Mouse (Mus musculus): ENCODE results near the gene Tmem100.

Gene Tmem100

GRCm38 (mm10) chr11:90059241-90059640 is 29.1 kb downstream of the Tmem100 start:
- DNase-seq (ENCODE audit: low spot score in 2 of 2), result no peak

- DNase-seq (ENCODE audit: low spot score in 2 of 2), result no peak
Measured at GRCm38 (mm10) chr11:90062657-90063056, 32.5 kb downstream of the Tmem100 start.

GRCm38 (mm10) chr11:90066405-90067250 is 36.5 kb downstream of the Tmem100 start:
- DNase-seq (ENCODE audit: low spot score in 2 of 2), result no peak

GRCm38 (mm10) chr11:90071747-90072146 is 41.6 kb downstream of the Tmem100 start:
- peak in 1 of 2 experiments; percentile 31 for DNase-seq (ENCODE audit: low spot score in 2 of 2)

GRCm38 (mm10) chr11:90073201-90073600 is 43.1 kb downstream of the Tmem100 start:
- DNase-seq (ENCODE audit: low spot score in 2 of 2), result no peak

GRCm38 (mm10) chr11:90076666-90077065 is 46.5 kb downstream of the Tmem100 start:
- DNase-seq (ENCODE audit: low spot score in 2 of 2), result no peak

GRCm38 (mm10) chr11:90080678-90081267 is 50.6 kb downstream of the Tmem100 start:
- no peak for DNase-seq (ENCODE audit: low spot score in 2 of 2)

GRCm38 (mm10) chr11:90081820-90082596 is 51.9 kb downstream of the Tmem100 start:
- no peak for DNase-seq (ENCODE audit: low spot score in 2 of 2)

- peak in 1 of 2 experiments; percentile 55 for DNase-seq (ENCODE audit: low spot score in 2 of 2)
Measured at GRCm38 (mm10) chr11:90083042-90083441, 52.9 kb downstream of the Tmem100 start.

- no peak for DNase-seq (ENCODE audit: low spot score in 2 of 2)
Measured at GRCm38 (mm10) chr11:90084166-90084565, 54.0 kb downstream of the Tmem100 start.
